Mouse (Mus musculus) hindbrain, postnatal 0 days (tissue): ENCODE data around the gene Gm5617. TPM values are rescaled to one million over a fixed set of nuclear protein-coding genes. Genes with fewer than 3 reads are reported as not detected.
"Not testable (repeated sequence)": the region's sequence is repeated elsewhere in the genome, so short reads cannot be mapped to it uniquely, and the experiment has no call there.

Experiments used
- ATAC-seq: fragments of 200-750 bp; cut with Nextera tagmentation; 2 replicates; pipeline ENCODE4 v1.8.0; 2017; ENCODE audit warnings: mild to moderate bottlenecking, moderate TSS enrichment, moderate library complexity
- DNase-seq: peaks from one replicate; pipeline ENCODE4 v3.0.0-alpha.2; 2015; ENCODE audit warnings: low spot score
- H3K27ac ChIP-seq: fragments of 300-500 bp; sonication (generic); 2 replicates; pipeline ENCODE4 v1.5.1; 2014; ENCODE audit warnings: mild to moderate bottlenecking
- H3K27me3 ChIP-seq: fragments of 300-500 bp; sonication (generic); 2 replicates; pipeline ENCODE4 v1.6.1; 2014; ENCODE audit warnings: low read length, mixed read lengths; ENCODE audit not compliant: insufficient read depth
- H3K36me3 ChIP-seq: fragments of 300-500 bp; sonication (generic); 2 replicates; pipeline ENCODE4 v1.6.1; 2014; ENCODE audit warnings: low read length, mixed read lengths; ENCODE audit not compliant: insufficient read depth
- H3K4me1 ChIP-seq: fragments of 300-500 bp; sonication (generic); 2 replicates; pipeline ENCODE4 v1.6.1; 2014; ENCODE audit warnings: antibody characterized with exemption, low read length, mixed read lengths; ENCODE audit not compliant: insufficient read depth
- H3K4me2 ChIP-seq: fragments of 300-500 bp; sonication (generic); 2 replicates; pipeline ENCODE4 v1.6.1; 2014; ENCODE audit warnings: low read depth, mild to moderate bottlenecking, low read length, moderate library complexity, mixed read lengths
- H3K4me3 ChIP-seq: fragments of 300-500 bp; sonication (generic); 2 replicates; pipeline ENCODE4 v1.5.1; 2014; ENCODE audit warnings: low read length
- H3K9ac ChIP-seq: fragments of 300-500 bp; sonication (generic); replicated peaks from 2 replicates; pipeline ENCODE4 v1.6.1; 2014; ENCODE audit warnings: mild to moderate bottlenecking, low read length, moderate library complexity, mixed read lengths
- H3K9me3 ChIP-seq: fragments of 300-500 bp; sonication (generic); 2 replicates; pipeline ENCODE4 v1.6.1; 2016; ENCODE audit warnings: low read length, mixed read lengths
- CTCF ChIP-seq: IDR thresholded peaks from 2 replicates; pipeline ENCODE4 v1.5.1; 2016; ENCODE audit warnings: antibody characterized with exemption, control low read depth, low read depth
- WGBS: fragments of 180-500 bp; shearing (Covaris S2); extraction: QIAGEN DNeasy Blood & Tissue Kit; methylation state at CpG from one replicate; pipeline ENCODE4 v1.1.7; 2014; 5-methylcytosine and 5-hydroxymethylcytosine counted together
- polyA plus RNA-seq: library from polyadenylated mRNA; unstranded; fragments of >200 nt; fragmentation: Nextera tagmentation; extraction: Ambion mirVana; gene quantifications from 2 replicates; pipeline ENCODE4 v1.2.1, GENCODE M21; 2015
- total RNA-seq: library from RNA; depleted of rRNA; stranded (reverse); fragments of >200 nt; gene quantifications from 2 replicates; pipeline ENCODE4 v1.2.3, GENCODE M21; 2014

Gene Gm5617
- total and polyA plus RNA-seq, 2 experiments from 2014 or later, result 16.2 to 30.8 TPM

GRCm38 (mm10) chr9:48517372-48518130, 22.3 kb downstream of the Gm5617 start:
- Histone ChIP-seq H3K9ac (no peak overlapping the region), H3K27me3 (no peaks in the 10 kb centered on the region), H3K36me3 (no peaks in the 10 kb centered on the region), H3K9me3 (no peaks in the 10 kb centered on the region), H3K4me2 (peak overlapping the region; percentile 29), H3K4me3 (no peak overlapping the region), H3K27ac (peak overlapping the region; percentile 8; the same call in 1 of the 2 replicates), H3K4me1 (no peaks in the 10 kb centered on the region)
- ATAC-seq (no peak), DNase-seq (peak; percentile 51)
- TF ChIP-seq CTCF, result no peak
- WGBS, result 46% methylated on average over 19 of the region's 19 CpGs

DNA sequence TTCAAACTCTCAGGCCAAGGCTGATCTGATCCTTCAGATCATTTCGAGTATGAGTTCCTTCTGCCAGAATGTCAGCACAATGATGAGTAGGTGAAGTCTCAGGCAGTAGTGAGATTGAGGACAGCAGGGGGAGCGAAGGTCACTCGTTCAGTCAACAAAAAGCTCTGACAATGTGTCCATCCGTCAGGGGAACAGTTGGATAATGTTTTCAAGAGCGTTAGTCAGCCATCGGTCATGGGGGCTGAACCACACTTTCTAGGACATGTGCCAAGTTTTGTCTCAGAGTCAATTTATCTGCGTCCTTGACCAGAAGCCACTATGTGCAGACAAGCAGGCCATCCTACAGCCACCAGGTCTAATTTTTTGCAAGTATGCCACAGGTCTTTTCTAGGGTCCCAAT, 25.2 kb downstream of the Gm5617 start:
- not testable (repeated sequence) for H3K4me1 ChIP-seq, H3K4me3 ChIP-seq, ATAC-seq, H3K9me3 ChIP-seq, H3K27me3 ChIP-seq, H3K36me3 ChIP-seq, H3K9ac ChIP-seq, DNase-seq, H3K4me2 ChIP-seq, H3K27ac ChIP-seq
- WGBS, result no CpG with 5 or more reads among the region's 7 CpGs

DNA sequence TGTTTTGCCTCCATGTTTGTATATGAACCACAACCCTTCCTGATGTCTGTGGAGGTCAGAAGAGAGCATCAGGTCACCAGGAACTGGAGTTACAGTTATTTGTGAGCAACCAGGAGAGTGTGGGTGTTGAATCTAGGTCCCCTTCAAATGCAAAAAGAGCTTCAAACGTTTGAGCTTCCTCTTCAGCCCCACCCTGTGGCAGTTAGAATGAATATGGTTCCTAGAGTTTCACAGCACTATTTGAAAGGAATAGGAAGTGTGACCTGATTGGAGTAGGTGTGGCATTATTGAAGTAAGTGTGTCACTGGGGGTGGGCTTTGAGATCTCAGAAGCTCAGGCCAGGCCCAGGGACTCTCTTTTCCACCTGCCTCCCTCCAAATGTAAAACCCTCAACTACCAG, 30.3 kb downstream of the Gm5617 start:
- ATAC-seq, result no peak
- no peaks in the 10 kb centered on the region for H3K9me3 ChIP-seq
- H3K4me2 ChIP-seq, result no peak overlapping the region
- 5% methylated on average over 1 of the region's 1 CpGs for WGBS
- H3K9ac ChIP-seq, result no peak overlapping the region
- H3K4me3 ChIP-seq, result no peak overlapping the region
- no peaks in the 10 kb centered on the region for H3K4me1 ChIP-seq
- H3K27ac ChIP-seq, result no peak overlapping the region
- TF ChIP-seq CTCF, result no peak
- DNase-seq, result no peak
- H3K27me3 ChIP-seq, result no peaks in the 10 kb centered on the region
- H3K36me3 ChIP-seq, result no peaks in the 10 kb centered on the region

DNA sequence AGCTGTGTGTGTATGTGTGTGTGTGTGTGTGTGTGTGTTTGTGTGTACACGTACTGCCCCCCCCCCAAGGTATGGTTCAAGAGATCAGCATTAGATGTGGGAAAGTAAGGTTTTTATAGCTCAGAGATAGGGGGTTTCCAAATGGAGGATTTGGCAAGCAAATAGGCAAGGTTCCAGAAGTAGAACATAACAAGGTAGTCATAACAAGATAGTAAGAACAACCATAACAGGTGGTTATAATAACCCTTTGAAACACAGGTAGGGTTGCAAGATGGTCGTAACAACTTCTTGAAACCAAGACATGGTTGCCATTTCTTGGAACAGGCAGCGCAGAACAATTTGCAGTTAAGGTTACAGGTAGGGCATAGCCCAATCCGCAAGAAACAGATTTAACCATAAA, 31.3 kb downstream of the Gm5617 start:
- no peak overlapping the region for H3K27ac ChIP-seq
- H3K27me3 ChIP-seq, result no peaks in the 10 kb centered on the region
- 92% methylated on average over 4 of the region's 4 CpGs for WGBS
- H3K4me1 ChIP-seq, result no peaks in the 10 kb centered on the region
- no peak for TF ChIP-seq CTCF
- no peaks in the 10 kb centered on the region for H3K36me3 ChIP-seq
- H3K9me3 ChIP-seq, result no peaks in the 10 kb centered on the region
- H3K9ac ChIP-seq, result no peak overlapping the region
- H3K4me3 ChIP-seq, result no peak overlapping the region
- no peak overlapping the region for H3K4me2 ChIP-seq
- ATAC-seq (no peak), DNase-seq (no peak)

GRCm38 (mm10) chr9:48531294-48531693, 36.1 kb downstream of the Gm5617 start:
- H3K27ac ChIP-seq, result no peak overlapping the region
- no peak for DNase-seq
- H3K27me3 ChIP-seq, result no peaks in the 10 kb centered on the region
- no peak overlapping the region for H3K9ac ChIP-seq
- H3K4me1 ChIP-seq, result no peaks in the 10 kb centered on the region
- WGBS, result 87% methylated on average over 4 of the region's 4 CpGs
- no peaks in the 10 kb centered on the region for H3K9me3 ChIP-seq
- no peak overlapping the region for H3K4me3 ChIP-seq
- no peak for TF ChIP-seq CTCF
- no peak overlapping the region for H3K4me2 ChIP-seq
- no peaks in the 10 kb centered on the region for H3K36me3 ChIP-seq
- ATAC-seq, result no peak

- no peak overlapping the region for H3K4me2 ChIP-seq
- DNase-seq (no peak), ATAC-seq (no peak)
- H3K4me1 ChIP-seq, result no peaks in the 10 kb centered on the region
- no peaks in the 10 kb centered on the region for H3K36me3 ChIP-seq
- TF ChIP-seq CTCF, result no peak
- no peak overlapping the region for H3K27ac ChIP-seq
- WGBS, result 64% methylated on average over 3 of the region's 3 CpGs
- no peak overlapping the region for H3K4me3 ChIP-seq
- no peak overlapping the region for H3K9ac ChIP-seq
- no peaks in the 10 kb centered on the region for H3K27me3 ChIP-seq
- no peaks in the 10 kb centered on the region for H3K9me3 ChIP-seq
Measured at GRCm38 (mm10) chr9:48532203-48532602, 37.0 kb downstream of the Gm5617 start.

DNA sequence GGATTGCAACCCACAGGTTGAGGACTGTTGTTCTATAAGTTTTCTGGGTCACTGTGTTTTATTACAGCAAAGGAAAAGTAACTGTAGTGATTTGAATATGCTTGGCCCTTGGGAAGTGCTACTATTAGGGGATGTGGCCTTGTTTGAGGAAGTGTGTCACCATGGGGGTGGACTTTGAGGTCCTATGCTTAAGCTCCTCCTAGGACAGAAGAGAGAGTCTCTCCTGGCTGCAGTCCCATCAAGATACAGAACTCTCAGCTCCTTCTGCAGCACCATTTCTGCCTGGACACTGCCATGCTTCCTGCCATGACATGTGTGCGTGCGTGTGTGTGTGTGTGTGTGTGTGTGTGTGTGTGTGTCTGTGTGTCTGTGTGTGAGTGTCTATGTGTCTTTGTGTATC, 37.5 kb downstream of the Gm5617 start:
- no peaks in the 10 kb centered on the region for H3K36me3 ChIP-seq
- no peaks in the 10 kb centered on the region for H3K4me1 ChIP-seq
- no peak for TF ChIP-seq CTCF
- H3K4me2 ChIP-seq, result no peak overlapping the region
- 100% methylated on average over 2 of the region's 2 CpGs for WGBS
- no peak overlapping the region for H3K4me3 ChIP-seq
- H3K27ac ChIP-seq, result no peak overlapping the region
- no peak for ATAC-seq
- H3K9ac ChIP-seq, result no peak overlapping the region
- no peaks in the 10 kb centered on the region for H3K9me3 ChIP-seq
- no peaks in the 10 kb centered on the region for H3K27me3 ChIP-seq
- no peak for DNase-seq
